Mouse (Mus musculus) B cell, adult 2 months (primary cell): ENCODE results near the gene Cyp4f16.
"Not testable (repeated sequence)": the region's sequence is repeated elsewhere in the genome, so short reads cannot be mapped to it uniquely, and the experiment has no call there.

ENCODE experiments used
- DNase-seq, 2 experiments: peaks; one replicate each; pipeline ENCODE4 v3.0.0; 2022

Gene Cyp4f16

GRCm38 (mm10) chr17:32536051-32536866, at the start of gene Cyp4f16:
Gene Cyp4f16, plus strand, starts transcription at chr17:32536558.
- peak; percentile 50 to 59 for DNase-seq

GRCm38 (mm10) chr17:32492349-32492980, 43.9 kb upstream of the Cyp4f16 start:
- DNase-seq: peak in 1 of 2 experiments; percentile 7

- peak; percentile 64 to 71 for DNase-seq
Observed at GRCm38 (mm10) chr17:32494601-32495000, 41.8 kb upstream of the Cyp4f16 start.

- DNase-seq: not testable (repeated sequence)
Observed at GRCm38 (mm10) chr17:32500511-32500910, 35.8 kb upstream of the Cyp4f16 start.

GRCm38 (mm10) chr17:32501051-32501450, 35.3 kb upstream of the Cyp4f16 start:
- DNase-seq: no peak

GRCm38 (mm10) chr17:32503111-32503510, 33.2 kb upstream of the Cyp4f16 start:
- DNase-seq: no peak

GRCm38 (mm10) chr17:32505851-32506728, 30.3 kb upstream of the Cyp4f16 start, which contains the start of gene Cyp4f17:
Gene Cyp4f17, plus strand, starts transcription at chr17:32506050.
- no peak for DNase-seq

- DNase-seq: no peak
Observed at GRCm38 (mm10) chr17:32506729-32507245, 29.6 kb upstream of the Cyp4f16 start.

GRCm38 (mm10) chr17:32516126-32516525, 20.2 kb upstream of the Cyp4f16 start:
- DNase-seq: no peak

GRCm38 (mm10) chr17:32521981-32522380, 14.4 kb upstream of the Cyp4f16 start:
- DNase-seq: no peak

- no peak for DNase-seq
Observed at GRCm38 (mm10) chr17:32522386-32522785, 14.0 kb upstream of the Cyp4f16 start.

GRCm38 (mm10) chr17:32522816-32523215, 13.5 kb upstream of the Cyp4f16 start:
- DNase-seq: no peak

GRCm38 (mm10) chr17:32523895-32524294, 12.5 kb upstream of the Cyp4f16 start:
- peak; percentile 39 to 40 for DNase-seq

GRCm38 (mm10) chr17:32526341-32526740, 10.0 kb upstream of the Cyp4f16 start:
- DNase-seq: not testable (repeated sequence)

GRCm38 (mm10) chr17:32527748-32528147, 8.6 kb upstream of the Cyp4f16 start:
- DNase-seq: no peak

GRCm38 (mm10) chr17:32528408-32529337, 7.7 kb upstream of the Cyp4f16 start:
- peak; percentile 86 to 87 for DNase-seq

GRCm38 (mm10) chr17:32532356-32532755, 4.0 kb upstream of the Cyp4f16 start:
- DNase-seq: not testable (repeated sequence)

- DNase-seq: no peak
Observed at GRCm38 (mm10) chr17:32534068-32534467, 2.3 kb upstream of the Cyp4f16 start.

- no peak for DNase-seq
Observed at GRCm38 (mm10) chr17:32536867-32537250, 501 bp downstream of the Cyp4f16 start.

GRCm38 (mm10) chr17:32544792-32545191, 8.4 kb downstream of the Cyp4f16 start:
- DNase-seq: not testable (repeated sequence)

- DNase-seq: not testable (repeated sequence)
Observed at GRCm38 (mm10) chr17:32550377-32550776, 14.0 kb downstream of the Cyp4f16 start.
